Mouse (Mus musculus): ENCODE results near the gene Ing1. TPM values are rescaled to one million over a fixed set of nuclear protein-coding genes. Genes with fewer than 3 reads are reported as not detected.

The Ing1 gene
- polyA plus RNA-seq, 1 experiment, result 45.5 TPM

DNA sequence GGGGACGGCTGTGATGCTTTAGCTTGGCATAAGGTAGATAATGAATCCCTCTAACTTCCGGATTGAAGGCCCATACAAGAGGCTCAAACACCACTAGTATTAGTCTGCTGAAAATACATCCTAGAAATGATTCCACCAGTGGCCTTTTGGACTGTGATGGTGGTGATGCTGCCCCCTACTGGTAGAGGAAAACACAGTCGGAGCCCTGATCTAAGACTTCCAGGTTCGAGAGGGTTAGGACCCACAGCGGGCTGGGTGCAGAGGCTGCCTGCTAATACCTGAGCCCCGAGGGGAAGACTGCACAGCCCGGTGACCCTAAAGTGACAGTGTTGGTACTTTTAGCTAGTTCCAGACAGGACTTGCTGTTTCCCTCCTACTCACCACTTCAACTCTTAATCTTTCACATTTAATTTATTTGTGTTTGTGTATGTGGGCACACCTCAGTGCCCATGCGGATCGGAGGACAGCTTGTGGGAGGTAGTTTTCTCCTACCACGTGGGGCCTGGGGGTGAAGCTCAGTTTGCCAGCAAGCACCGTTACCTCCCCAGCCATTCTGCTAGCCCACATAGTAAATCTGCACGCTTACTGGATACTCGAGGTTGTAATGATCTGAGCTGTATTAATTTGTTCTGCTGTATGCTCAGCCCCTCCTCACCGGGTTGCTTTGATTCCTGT is 46.8 kb downstream of the Ing1 start:
- no peak overlapping the region for H3K4me3 ChIP-seq (ENCODE audit: insufficient read depth, low read length)
- no peak overlapping the region for H3K27ac ChIP-seq (ENCODE audit: insufficient read depth, low read length)
- TF ChIP-seq POLR2A (IDR thresholded peaks at IDR 0.05; ENCODE audit: extremely low read depth, insufficient read depth, low read length), result no peak
- peak; percentile 64 for TF ChIP-seq CTCF (IDR thresholded peaks at IDR 0.05; ENCODE audit: extremely low read depth, insufficient read depth, low read length)
- no peaks in the 10 kb centered on the region for H3K4me1 ChIP-seq (ENCODE audit: control insufficient read depth, insufficient read depth, low read length)

DNA sequence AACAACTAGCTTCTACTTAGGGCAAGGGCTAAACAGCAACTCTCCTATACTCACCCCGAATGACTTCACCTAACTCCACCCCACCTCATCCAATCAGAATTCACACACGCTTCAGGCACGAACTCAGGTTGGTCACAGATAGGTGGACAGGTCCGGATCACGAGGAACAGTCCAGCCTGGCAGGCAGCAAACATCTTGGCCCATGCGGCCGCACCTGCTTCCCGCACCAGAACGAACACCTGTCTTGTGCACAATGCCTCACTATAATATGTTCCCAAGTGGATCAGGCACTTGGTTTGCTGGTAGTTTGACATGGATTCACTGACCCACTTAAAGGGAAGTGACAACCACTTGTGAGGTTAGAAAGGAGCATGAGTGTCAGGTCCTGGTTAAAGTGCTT is 53.5 kb downstream of the Ing1 start:
- no peaks in the 10 kb centered on the region for H3K4me1 ChIP-seq (ENCODE audit: control insufficient read depth, insufficient read depth, low read length)
- no peak overlapping the region for H3K4me3 ChIP-seq (ENCODE audit: insufficient read depth, low read length)
- no peak overlapping the region for H3K27ac ChIP-seq (ENCODE audit: insufficient read depth, low read length)
- no peak for TF ChIP-seq POLR2A (IDR thresholded peaks at IDR 0.05; ENCODE audit: extremely low read depth, insufficient read depth, low read length)
- TF ChIP-seq CTCF (IDR thresholded peaks at IDR 0.05; ENCODE audit: extremely low read depth, insufficient read depth, low read length), result no peak

Other genes starting within 250 kb of the Ing1 start
- gene Col4a2, start 242.8 kb upstream of the Ing1 start, polyA plus RNA-seq (2012; rRNA removed), result 26.3 and 31.7 TPM in 2 replicates
- 29.3 TPM in 2 replicates for gene Col4a1, start 242.7 kb upstream of the Ing1 start, polyA plus RNA-seq (2012; rRNA removed)
- gene Rab20, start 76.9 kb upstream of the Ing1 start, polyA plus RNA-seq (2012; rRNA removed), result 0.98 and 1.2 TPM in 2 replicates
- gene Naxd, start 58.1 kb upstream of the Ing1 start, polyA plus RNA-seq (2012; rRNA removed), result 96.5 and 98.5 TPM in 2 replicates
- gene Cars2, start 4.8 kb upstream of the Ing1 start, polyA plus RNA-seq (2012; rRNA removed), result 25.9 and 27.4 TPM in 2 replicates
- 65.9 and 67.2 TPM in 2 replicates for gene Ankrd10, start 80.2 kb downstream of the Ing1 start, polyA plus RNA-seq (2012; rRNA removed)
- not detected in 2 replicates for gene 1700016D06Rik, start 145.5 kb downstream of the Ing1 start, polyA plus RNA-seq (2012; rRNA removed)
- 71.1 and 75.9 TPM in 2 replicates for gene Arhgef7, start 172.2 kb downstream of the Ing1 start, polyA plus RNA-seq (2012; rRNA removed)